Mouse (Mus musculus): ENCODE data around the gene Rpl21. TPM values are rescaled to one million over a fixed set of nuclear protein-coding genes. Genes with fewer than 3 reads are reported as not detected.

Gene Rpl21
- total and polyA plus RNA-seq, 3 experiments: 70.7 to 468 TPM; not detected in 1

GRCm38 (mm10) chr5:146818906-146819623 is 13.6 kb upstream of the Rpl21 start (continued):
- TF ChIP-seq MAZ (IDR thresholded peaks at IDR 0.05; ENCODE audit: low read depth, low read length) (peak; percentile 95), GATA1 (IDR thresholded peaks at IDR 0.05; ENCODE audit: low read depth, low read length) (peak; percentile 95), KAT2A (conservative IDR thresholded peaks at IDR 0.05; ENCODE audit: low read depth, low read length) (no peak), MAX (IDR thresholded peaks at IDR 0.05; ENCODE audit: low read length) (no peak), SMC3 (IDR thresholded peaks at IDR 0.05; ENCODE audit: low read depth, low read length) (0 out of 2 replicates have a peak, but pooled peaks have one; percentile 12), HCFC1 (IDR thresholded peaks at IDR 0.05; ENCODE audit: low read depth, low read length) (peak; percentile 66; the same call in 1 of the 2 replicates)

GRCm38 (mm10) chr5:146823005-146823404 is 9.7 kb upstream of the Rpl21 start:
- no peaks in the 10 kb centered on the region for H3K9me3 ChIP-seq (replicated peaks; ENCODE audit: insufficient read depth, low read length)
- no peak overlapping the region for H3K4me3 ChIP-seq (ENCODE audit: control insufficient read depth in 1 of 2, insufficient read depth in 1 of 2, low read depth in 2 of 2, low read length in 2 of 2)
- peaks cover 7 to 21% of the 10 kb centered on the region in 2 experiments for H3K4me1 ChIP-seq (ENCODE audit: control insufficient read depth in 1 of 2, insufficient read depth in 2 of 2, low read length in 2 of 2)
- TF ChIP-seq MYB (IDR thresholded peaks at IDR 0.05; ENCODE audit: low read depth, low read length) (no peak), MEF2A (IDR thresholded peaks at IDR 0.05; ENCODE audit: extremely low read depth, insufficient replicate concordance, low read depth, low read length, poor library complexity, severe bottlenecking) (no peak), ZKSCAN1 (IDR thresholded peaks at IDR 0.05; ENCODE audit: low read depth, low read length) (no peak), NELFE (IDR thresholded peaks at IDR 0.05; ENCODE audit: low read depth, low read length) (no peak), SIN3A (IDR thresholded peaks at IDR 0.05; ENCODE audit: low read length) (no peak), EP300 (IDR thresholded peaks at IDR 0.05; ENCODE audit: low read depth in 1 of 2, low read length in 2 of 2) (no peak), MYC (IDR thresholded peaks at IDR 0.05; ENCODE audit: low read depth, low read length) (no peak), TCF12 (IDR thresholded peaks at IDR 0.05; ENCODE audit: low read depth, low read length) (no peak), TBP (IDR thresholded peaks at IDR 0.05; ENCODE audit: low read depth, low read length) (no peak), ZNF384 (IDR thresholded peaks at IDR 0.05; ENCODE audit: low read depth, low read length) (no peak), SMC3 (IDR thresholded peaks at IDR 0.05; ENCODE audit: low read depth, low read length) (no peak), ZMIZ1 (IDR thresholded peaks at IDR 0.05; ENCODE audit: low read depth, low read length) (no peak), CHD2 (IDR thresholded peaks at IDR 0.05; ENCODE audit: low read length) (no peak), MAFK (IDR thresholded peaks at IDR 0.05; ENCODE audit: borderline replicate concordance, low read depth, low read length) (no peak), POLR2AphosphoS5 (IDR thresholded peaks at IDR 0.05; ENCODE audit: borderline replicate concordance, low read depth, low read length) (no peak), RCOR1 (IDR thresholded peaks at IDR 0.05; ENCODE audit: low read depth, low read length) (no peak), MAZ (IDR thresholded peaks at IDR 0.05; ENCODE audit: low read depth, low read length) (no peak)
- H3K79me2 ChIP-seq (ENCODE audit: control insufficient read depth, insufficient read depth, low read length, poor library complexity): no peaks in the 10 kb centered on the region
- H3K36me3 ChIP-seq (ENCODE audit: control insufficient read depth in 1 of 2, insufficient read depth in 2 of 2, low read length in 2 of 2): peaks cover 0 to 11% of the 10 kb centered on the region in 2 experiments; a peak in 2 of 4 replicates
- no peaks in the 10 kb centered on the region for H3K27me3 ChIP-seq (ENCODE audit: control insufficient read depth in 1 of 2, insufficient read depth in 2 of 2, low read length in 2 of 2)
- DNase-seq (ENCODE audit: low read depth, low spot score): no peak
- no peak overlapping the region for H3K27ac ChIP-seq (ENCODE audit: control insufficient read depth, low read depth, low read length)
- H3K9ac ChIP-seq (ENCODE audit: control insufficient read depth, low read depth, low read length, poor library complexity, severe bottlenecking): no peak overlapping the region
